Mouse (Mus musculus): ENCODE results near the gene Coro2b. TPM values are rescaled to one million over a fixed set of nuclear protein-coding genes. Genes with fewer than 3 reads are reported as not detected.

Gene Coro2b
- polyA plus RNA-seq, 1 experiment from 2014 or later = 34.7 TPM

GRCm38 (mm10) chr9:62553366-62553940 is 16.6 kb upstream of the Coro2b start:
- Histone ChIP-seq H3K4me2 (replicated peaks) (no peak overlapping the region), H3K9ac (replicated peaks) (no peak overlapping the region), H3K4me1 (replicated peaks) (peaks cover 23% of the 10 kb centered on the region), H3K36me3 (no peaks in the 10 kb centered on the region), H3K9me3 (no peaks in the 10 kb centered on the region), H3K27me3 (no peaks in the 10 kb centered on the region), H3K4me3 (replicated peaks) (no peak overlapping the region), H3K27ac (no peak overlapping the region)
- ATAC-seq = no peak
- 33% methylated on average over 7 of the region's 7 CpGs for WGBS

GRCm38 (mm10) chr9:62551531-62551930 is 14.7 kb upstream of the Coro2b start:
- Histone ChIP-seq H3K4me1 (replicated peaks) (peaks cover 23% of the 10 kb centered on the region), H3K9ac (replicated peaks) (no peak overlapping the region), H3K27me3 (no peaks in the 10 kb centered on the region), H3K4me2 (replicated peaks) (no peak overlapping the region), H3K4me3 (replicated peaks) (no peak overlapping the region), H3K36me3 (no peaks in the 10 kb centered on the region), H3K9me3 (no peaks in the 10 kb centered on the region), H3K27ac (no peak overlapping the region)
- 72% methylated on average over 3 of the region's 3 CpGs for WGBS
- no peak for ATAC-seq

- Histone ChIP-seq H3K4me2 (replicated peaks) (no peak overlapping the region), H3K9ac (replicated peaks) (no peak overlapping the region), H3K36me3 (no peaks in the 10 kb centered on the region), H3K4me1 (replicated peaks) (peaks cover 23% of the 10 kb centered on the region), H3K9me3 (no peaks in the 10 kb centered on the region), H3K4me3 (replicated peaks) (no peak overlapping the region), H3K27me3 (no peaks in the 10 kb centered on the region), H3K27ac (no peak overlapping the region)
- WGBS = 43% methylated on average over 11 of the region's 11 CpGs
- no peak for ATAC-seq
These were observed 13.8 kb upstream of the Coro2b start for GRCm38 (mm10) chr9:62550661-62551093.

- Histone ChIP-seq H3K4me3 (replicated peaks) (no peak overlapping the region), H3K27me3 (no peaks in the 10 kb centered on the region), H3K9ac (replicated peaks) (no peak overlapping the region), H3K36me3 (no peaks in the 10 kb centered on the region), H3K9me3 (no peaks in the 10 kb centered on the region), H3K4me2 (replicated peaks) (no peak overlapping the region), H3K4me1 (replicated peaks) (peaks cover 23% of the 10 kb centered on the region), H3K27ac (no peak overlapping the region)
- 4% methylated on average over 8 of the region's 8 CpGs for WGBS
- peak; percentile 40; the same call in 1 of the 2 replicates for ATAC-seq
These were observed 13.0 kb upstream of the Coro2b start for GRCm38 (mm10) chr9:62549809-62550208.

- no peak overlapping the region for H3K4me2 ChIP-seq (replicated peaks)
- peaks cover 32% of the 10 kb centered on the region for H3K4me1 ChIP-seq (replicated peaks)
- H3K36me3 ChIP-seq = no peaks in the 10 kb centered on the region
- ATAC-seq = no peak
- WGBS = 68% methylated on average over 3 of the region's 3 CpGs
- H3K27ac ChIP-seq = no peak overlapping the region
- H3K9me3 ChIP-seq = no peaks in the 10 kb centered on the region
- 0 out of 2 replicates have a peak, but pooled peaks cover under 1% of the 10 kb centered on the region for H3K27me3 ChIP-seq
- no peak overlapping the region for H3K9ac ChIP-seq (replicated peaks)
- H3K4me3 ChIP-seq (replicated peaks) = no peak overlapping the region
These were observed 10.6 kb upstream of the Coro2b start for GRCm38 (mm10) chr9:62547476-62547875.

GRCm38 (mm10) chr9:62544856-62545255 is 8.0 kb upstream of the Coro2b start:
- Histone ChIP-seq H3K27me3 (peaks cover 5% of the 10 kb centered on the region; the same call in 1 of the 2 replicates), H3K9ac (replicated peaks) (no peak overlapping the region), H3K36me3 (no peaks in the 10 kb centered on the region), H3K4me3 (replicated peaks) (no peak overlapping the region), H3K9me3 (no peaks in the 10 kb centered on the region), H3K4me2 (replicated peaks) (no peak overlapping the region), H3K27ac (no peak overlapping the region), H3K4me1 (replicated peaks) (peaks cover 54% of the 10 kb centered on the region)
- WGBS = 65% methylated on average over 10 of the region's 10 CpGs
- no peak for ATAC-seq

GRCm38 (mm10) chr9:62543878-62544277 is 7.0 kb upstream of the Coro2b start:
- Histone ChIP-seq H3K4me3 (replicated peaks) (no peak overlapping the region), H3K9ac (replicated peaks) (0 out of 2 replicates have a peak overlapping the region, but pooled peaks have one; percentile 19), H3K4me2 (replicated peaks) (no peak overlapping the region), H3K27me3 (peaks cover 5% of the 10 kb centered on the region; the same call in 1 of the 2 replicates), H3K9me3 (no peaks in the 10 kb centered on the region), H3K4me1 (replicated peaks) (peaks cover 56% of the 10 kb centered on the region), H3K36me3 (no peaks in the 10 kb centered on the region), H3K27ac (no peak overlapping the region)
- WGBS = 91% methylated on average over 4 of the region's 4 CpGs
- ATAC-seq = no peak

GRCm38 (mm10) chr9:62541606-62542005 is 4.8 kb upstream of the Coro2b start:
- Histone ChIP-seq H3K27ac (peak overlapping the region; percentile 84), H3K9ac (replicated peaks) (peak overlapping the region; percentile 36; the same call in 1 of the 2 replicates), H3K4me2 (replicated peaks) (no peak overlapping the region), H3K4me3 (replicated peaks) (no peak overlapping the region), H3K4me1 (replicated peaks) (peaks cover 68% of the 10 kb centered on the region), H3K27me3 (peaks cover 5% of the 10 kb centered on the region; the same call in 1 of the 2 replicates), H3K36me3 (no peaks in the 10 kb centered on the region), H3K9me3 (no peaks in the 10 kb centered on the region)
- WGBS = 55% methylated on average over 10 of the region's 10 CpGs
- ATAC-seq = no peak

GRCm38 (mm10) chr9:62541182-62541581 is 4.3 kb upstream of the Coro2b start:
- Histone ChIP-seq H3K4me2 (replicated peaks) (no peak overlapping the region), H3K27ac (peak overlapping the region; percentile 84), H3K27me3 (peaks cover 5% of the 10 kb centered on the region; the same call in 1 of the 2 replicates), H3K9ac (replicated peaks) (peak overlapping the region; percentile 36; the same call in 1 of the 2 replicates), H3K9me3 (no peaks in the 10 kb centered on the region), H3K4me3 (replicated peaks) (no peak overlapping the region), H3K36me3 (no peaks in the 10 kb centered on the region), H3K4me1 (replicated peaks) (peaks cover 69% of the 10 kb centered on the region)
- WGBS = 34% methylated on average over 8 of the region's 8 CpGs
- ATAC-seq = no peak

- H3K9ac ChIP-seq (replicated peaks) = peak overlapping the region; percentile 36; the same call in 1 of the 2 replicates
- H3K4me1 ChIP-seq (replicated peaks) = peaks cover 73% of the 10 kb centered on the region
- 20% methylated on average over 10 of the region's 10 CpGs for WGBS
- peak overlapping the region; percentile 84 for H3K27ac ChIP-seq
- H3K4me3 ChIP-seq (replicated peaks) = no peak overlapping the region
- H3K27me3 ChIP-seq = peaks cover 5% of the 10 kb centered on the region; the same call in 1 of the 2 replicates
- H3K4me2 ChIP-seq (replicated peaks) = no peak overlapping the region
- no peaks in the 10 kb centered on the region for H3K36me3 ChIP-seq
- H3K9me3 ChIP-seq = no peaks in the 10 kb centered on the region
- no peak; the same call in 1 of the 2 replicates for ATAC-seq
These were observed 3.9 kb upstream of the Coro2b start for GRCm38 (mm10) chr9:62540736-62541135.

- peaks cover 5% of the 10 kb centered on the region; the same call in 1 of the 2 replicates for H3K27me3 ChIP-seq
- H3K4me2 ChIP-seq (replicated peaks) = no peak overlapping the region
- H3K36me3 ChIP-seq = no peaks in the 10 kb centered on the region
- peaks cover 76% of the 10 kb centered on the region for H3K4me1 ChIP-seq (replicated peaks)
- H3K4me3 ChIP-seq (replicated peaks) = no peak overlapping the region
- H3K9ac ChIP-seq (replicated peaks) = no peak overlapping the region
- WGBS = 80% methylated on average over 9 of the region's 9 CpGs
- peak overlapping the region; percentile 84 for H3K27ac ChIP-seq
- ATAC-seq = no peak
- no peaks in the 10 kb centered on the region for H3K9me3 ChIP-seq
These were observed 3.3 kb upstream of the Coro2b start for GRCm38 (mm10) chr9:62540166-62540565.

- H3K36me3 ChIP-seq = no peaks in the 10 kb centered on the region
- H3K4me3 ChIP-seq (replicated peaks) = no peak overlapping the region
- peaks cover 76% of the 10 kb centered on the region for H3K4me1 ChIP-seq (replicated peaks)
- peaks cover 5% of the 10 kb centered on the region; the same call in 1 of the 2 replicates for H3K27me3 ChIP-seq
- no peak for ATAC-seq
- no peaks in the 10 kb centered on the region for H3K9me3 ChIP-seq
- H3K27ac ChIP-seq = no peak overlapping the region
- no peak overlapping the region for H3K9ac ChIP-seq (replicated peaks)
- no peak overlapping the region for H3K4me2 ChIP-seq (replicated peaks)
- 88% methylated on average over 9 of the region's 9 CpGs for WGBS
These were observed 2.4 kb upstream of the Coro2b start for GRCm38 (mm10) chr9:62539251-62539711.

Measured in midbrain, embryonic 13.5 days (tissue).